Mouse (Mus musculus) bone marrow, adult 2 months (tissue): ENCODE data around the gene Nyap1.

Experiments
- CTCF ChIP-seq: fragments of 200-500 bp; IDR thresholded peaks from 2 replicates; pipeline ENCODE4 v1.5.1; 2011; ENCODE audit warnings: low read length, control low read depth; ENCODE audit not compliant: control insufficient read depth, insufficient read depth
- POLR2A ChIP-seq: fragments of 200-500 bp; IDR thresholded peaks from 2 replicates; pipeline ENCODE4 v1.6.1; 2011; ENCODE audit warnings: low read depth, mild to moderate bottlenecking, control low read depth, low read length, borderline replicate concordance; ENCODE audit not compliant: control insufficient read depth

GRCm38 (mm10) chr5:137695930-137696329 is 45.5 kb downstream of the Nyap1 start:
- TF ChIP-seq POLR2A (no peak), CTCF (no peak)
